In genomic region chr17:72907211-72907610, GRCm38 (mm10) we compare ENCODE assay signal across 23 mouse cellular contexts.
"Had no signal": no experiment of that assay in that cellular context is flagged by ENCODE, and none has a peak within 500 bp of the region (broad histone marks: within the 10 kb centered on the region; RNA-seq: fewer than 3 reads in every experiment).

No protein-coding gene starts in this region.

- H3K4me2 ChIP-seq: heart, embryonic 12.5 days; hindbrain, embryonic 12.5 days; hindbrain, embryonic 14.5 days; intestine, embryonic 15.5 days; limb, embryonic 12.5 days had no signal

- H3K4me3 ChIP-seq: gastrocnemius, adult 2 months; heart, embryonic 10.5 days; heart, embryonic 12.5 days; hindbrain, embryonic 10.5 days; hindbrain, embryonic 12.5 days; intestine, embryonic 15.5 days; layer of hippocampus, adult 2 months; left cerebral cortex, adult 2 months; limb, embryonic 12.5 days had no signal

- DNase-seq: gastrocnemius, adult 2 months; gastrocnemius, postnatal 10 days; gastrocnemius, postnatal 25 days; heart, postnatal 10 days; heart, postnatal 36 days; kidney, adult 18-20 months; kidney, adult 8-10 months; kidney, postnatal 25 days; kidney, postnatal 4 days; liver had no signal

- H3K27me3 ChIP-seq: heart, embryonic 12.5 days; hindbrain, embryonic 12.5 days; intestine, embryonic 15.5 days had no signal

- H3K9ac ChIP-seq: heart, embryonic 12.5 days; hindbrain, embryonic 12.5 days; hindbrain, embryonic 14.5 days; intestine, embryonic 15.5 days; limb, embryonic 12.5 days had no signal

- H3K27ac ChIP-seq: gastrocnemius, adult 2 months; hindbrain, embryonic 10.5 days; hindbrain, embryonic 12.5 days; hindbrain, embryonic 14.5 days; intestine, embryonic 15.5 days; layer of hippocampus, adult 2 months; left cerebral cortex, adult 2 months; limb, embryonic 12.5 days had no signal

- ATAC-seq: forebrain, embryonic 16.5 days; hindbrain, embryonic 16.5 days; inflammation-experienced regulatory T-cells, adult 6 months; intestine, embryonic 15.5 days; intestine, postnatal 0 days had no signal

- H3K9me3 ChIP-seq: heart, embryonic 10.5 days; heart, embryonic 12.5 days; hindbrain, embryonic 10.5 days; hindbrain, embryonic 12.5 days; intestine, embryonic 15.5 days; limb, embryonic 12.5 days had no signal

- H3K4me1 ChIP-seq: hindbrain, embryonic 12.5 days had no signal

- H3K36me3 ChIP-seq: heart, embryonic 10.5 days; heart, embryonic 12.5 days; hindbrain, embryonic 10.5 days; hindbrain, embryonic 12.5 days; intestine, embryonic 15.5 days; limb, embryonic 12.5 days had no signal
